Mouse (Mus musculus): ENCODE results near the gene L1cam.

Gene L1cam

DNA sequence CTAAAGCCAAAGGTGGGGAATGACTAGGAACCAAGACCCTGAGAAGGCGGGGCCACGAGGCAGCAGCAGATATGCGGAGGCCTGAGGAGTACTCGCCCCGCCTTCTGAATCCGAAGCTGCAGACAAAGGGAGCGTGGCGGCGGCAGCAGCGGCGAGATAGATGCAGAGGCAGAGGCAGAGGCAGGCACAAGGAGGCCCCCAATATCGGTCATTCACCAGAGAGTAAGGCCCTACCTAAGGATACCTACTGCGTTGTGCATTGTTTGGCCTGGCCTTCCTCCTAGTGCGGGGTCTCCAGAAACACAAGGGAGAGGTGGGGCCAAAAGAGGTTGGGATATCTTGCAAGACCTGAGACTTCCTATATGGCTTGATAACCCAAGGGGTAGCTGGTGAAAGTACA lies 80.8 kb downstream of the L1cam start:
- in situ Hi-C loops (cut with MboI; ENCODE audit: low pct_unique_long_range_greater_than_20kb in 1 of 2, low sequenced_read_pairs in 2 of 2, unreplicated experiment in 1 of 2) = no loop called here

GRCm38 (mm10) chrX:73805814-73806213 lies 90.1 kb downstream of the L1cam start:
- in situ Hi-C loops (cut with MboI; ENCODE audit: low pct_unique_long_range_greater_than_20kb in 1 of 2, low sequenced_read_pairs in 2 of 2, unreplicated experiment in 1 of 2) = no loop called here
